Mouse (Mus musculus): ENCODE results near the gene Usf3. TPM values are rescaled to one million over a fixed set of nuclear protein-coding genes. Genes with fewer than 3 reads are reported as not detected.

Gene Usf3
- 26.5 and 30.7 TPM in 2 replicates for total RNA-seq (2015)
- total RNA-seq (2017), result 9.4 and 10.0 TPM in 2 replicates

- peak; percentile 13 for ATAC-seq (replicated peaks; ENCODE audit: poor library complexity)
Observed at GRCm38 (mm10) chr16:44173155-44173941, at the start of gene Usf3. TSS of gene Usf3 (plus strand) at chr16:44173246.

DNA sequence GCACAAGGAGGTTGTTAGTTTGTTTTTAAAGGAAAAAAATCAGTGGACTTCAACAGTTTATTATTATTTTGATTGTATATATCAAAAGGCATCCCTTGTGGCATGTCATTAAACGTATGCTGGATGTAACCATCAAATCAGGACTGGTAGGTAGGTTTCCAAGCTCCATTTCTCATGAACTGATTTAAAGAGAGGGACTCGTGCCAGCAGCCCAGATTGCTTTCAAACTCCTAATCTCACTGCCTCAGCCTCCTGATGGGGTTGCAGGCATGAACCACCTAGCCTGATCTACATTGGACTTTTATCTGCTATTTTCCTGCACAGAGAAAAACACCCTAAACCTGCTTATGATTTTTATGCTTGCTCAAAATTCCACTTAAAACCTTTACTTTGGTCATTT lies 49.3 kb upstream of the Usf3 start:
- ATAC-seq (replicated peaks; ENCODE audit: poor library complexity), result no peak

DNA sequence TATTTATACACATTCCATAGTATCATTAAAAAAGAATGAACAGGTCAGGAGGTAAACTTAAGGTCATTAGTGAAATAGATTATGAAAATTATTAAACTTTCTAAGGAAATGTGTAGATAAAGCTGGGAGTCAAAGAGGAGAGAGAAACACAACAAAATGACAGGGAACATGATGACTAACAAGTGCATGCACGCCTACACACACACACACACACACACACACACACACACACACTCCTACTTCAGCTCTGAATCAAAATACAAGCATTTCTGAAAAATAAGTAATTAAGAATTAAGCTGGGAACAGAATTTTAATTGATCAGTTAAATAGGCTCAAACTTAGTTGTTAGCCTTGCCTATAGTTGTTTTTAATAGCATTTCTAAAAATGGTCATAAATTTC lies 48.3 kb upstream of the Usf3 start:
- ATAC-seq (replicated peaks; ENCODE audit: poor library complexity), result no peak

DNA sequence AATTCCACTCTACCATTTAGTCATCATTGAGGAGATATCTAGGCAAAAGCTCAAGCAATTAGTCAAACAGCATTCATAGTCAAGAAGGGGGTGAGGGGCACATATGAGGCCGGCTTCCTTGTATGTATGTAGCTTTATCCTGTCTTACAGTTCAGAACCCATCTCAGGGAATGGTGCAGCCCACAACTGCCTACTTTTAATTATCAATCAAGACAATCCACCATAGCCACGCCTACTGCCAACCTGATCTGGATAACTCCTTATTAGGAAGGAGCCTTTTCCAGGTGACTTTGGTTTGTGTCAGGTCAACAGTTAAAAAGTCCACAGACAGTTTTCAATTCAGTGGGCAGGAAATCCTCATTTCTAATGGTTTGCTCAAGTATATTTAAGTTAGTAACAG lies 47.6 kb upstream of the Usf3 start:
- ATAC-seq (replicated peaks; ENCODE audit: poor library complexity), result no peak

GRCm38 (mm10) chr16:44126437-44126836 lies 46.6 kb upstream of the Usf3 start:
- 0 out of 2 replicates have a peak, but pooled peaks have one; percentile 20 for ATAC-seq (replicated peaks; ENCODE audit: poor library complexity)

DNA sequence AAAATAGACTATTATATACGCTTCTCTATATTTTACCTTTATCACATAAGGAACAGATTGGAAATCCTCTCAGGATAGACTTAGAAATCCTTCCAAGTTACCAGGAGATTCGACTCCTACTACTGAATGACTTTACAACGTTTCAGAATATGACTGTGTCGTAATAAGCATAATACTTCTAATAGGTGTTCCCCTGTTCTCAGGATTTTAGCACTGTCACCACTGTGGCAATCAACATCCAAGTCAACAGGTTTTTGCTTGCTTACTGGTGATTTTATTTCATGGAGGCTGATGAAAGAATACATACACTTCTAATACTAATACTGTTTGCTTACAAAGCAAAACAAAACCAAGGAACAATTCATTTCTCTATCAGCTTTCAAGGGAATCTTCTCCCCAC lies 40.7 kb upstream of the Usf3 start:
- no peak for ATAC-seq (replicated peaks; ENCODE audit: poor library complexity)

DNA sequence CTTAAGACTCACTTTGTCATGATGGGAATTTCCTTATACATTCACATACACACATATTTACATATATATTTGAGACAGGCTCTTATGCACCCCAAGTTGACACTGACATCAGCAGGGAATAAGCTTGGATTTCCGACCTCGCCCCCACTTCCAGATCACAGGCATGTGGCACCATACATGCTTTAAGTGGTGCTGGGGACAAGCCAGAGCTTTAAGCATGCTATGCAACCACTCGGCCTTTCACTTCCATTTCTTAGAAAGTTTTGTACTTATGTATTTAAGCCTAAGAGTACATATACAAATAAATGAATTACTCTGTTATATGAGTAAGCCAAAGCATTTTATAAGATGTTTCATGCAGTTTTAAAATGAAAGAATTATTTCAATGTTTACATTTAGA lies 39.9 kb upstream of the Usf3 start:
- no peak for ATAC-seq (replicated peaks; ENCODE audit: poor library complexity)

GRCm38 (mm10) chr16:44136511-44137021 lies 36.5 kb upstream of the Usf3 start:
- ATAC-seq (replicated peaks; ENCODE audit: poor library complexity), result no peak

DNA sequence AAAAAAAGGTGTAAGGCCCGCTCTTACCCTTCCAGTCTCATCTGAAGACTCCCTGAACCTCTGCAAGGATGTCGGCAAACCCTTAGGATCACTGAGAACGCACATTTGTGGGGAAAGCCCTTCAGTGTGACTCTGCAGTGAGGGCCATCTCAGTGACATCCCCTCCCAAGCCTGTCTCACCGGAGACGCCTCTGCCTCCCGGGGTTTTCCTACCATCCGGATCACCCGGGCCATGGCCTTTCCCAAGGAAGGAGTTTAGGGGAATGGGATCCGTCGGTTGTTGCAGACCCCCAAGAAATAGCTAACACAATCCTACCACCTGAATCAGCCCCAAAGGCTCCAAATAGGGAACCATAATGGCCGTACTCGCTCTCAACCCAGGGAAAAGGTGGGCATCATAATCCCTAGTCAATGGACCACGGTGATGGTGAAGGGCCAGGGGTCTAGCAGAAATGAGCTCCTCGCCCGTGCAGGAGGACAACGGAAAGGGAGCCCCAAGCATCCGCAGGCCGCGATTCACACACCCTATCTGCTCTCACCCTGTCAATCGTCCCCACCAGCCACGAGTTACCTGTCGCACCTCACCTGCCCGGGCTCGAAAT lies 34.6 kb upstream of the Usf3 start:
- peak; percentile 2; the same call in 1 of the 2 replicates for ATAC-seq (replicated peaks; ENCODE audit: poor library complexity)

DNA sequence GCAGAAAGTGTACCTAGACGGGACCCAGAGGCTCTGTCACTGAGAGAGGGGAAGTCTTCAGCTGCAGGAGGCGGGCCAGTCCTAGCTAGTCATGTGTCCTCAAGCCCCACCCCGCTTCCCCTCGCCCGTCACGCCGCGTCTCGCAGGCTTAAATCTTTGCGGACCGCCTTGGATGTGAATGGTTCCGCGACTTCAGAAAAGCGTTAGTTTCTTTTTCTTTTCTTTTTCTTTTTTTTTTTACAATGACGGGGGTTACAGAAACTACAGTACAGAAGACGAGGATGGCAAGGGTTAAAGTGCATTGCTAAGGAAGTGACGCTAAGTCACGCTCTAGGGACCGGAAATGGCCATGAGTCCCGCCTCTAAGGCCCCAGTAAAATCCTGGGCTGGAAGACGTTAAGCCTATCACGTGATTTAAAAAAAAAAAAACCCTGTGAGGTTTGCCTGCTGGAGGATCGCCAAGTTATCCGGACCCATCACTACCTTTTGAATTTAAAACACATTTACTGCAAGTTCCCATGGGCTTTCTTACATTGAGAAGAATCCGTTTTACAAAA lies 34.0 kb upstream of the Usf3 start:
- peak; percentile 71 for ATAC-seq (replicated peaks; ENCODE audit: poor library complexity)

- peak; percentile 52 for ATAC-seq (replicated peaks; ENCODE audit: poor library complexity)
Observed at GRCm38 (mm10) chr16:44139536-44140185, 33.4 kb upstream of the Usf3 start, which contains the start of the genes Atp6v1a and Naa50. TSS of gene Atp6v1a (minus strand) at chr16:44139705. TSS of gene Naa50 (plus strand) at chr16:44139830.

DNA sequence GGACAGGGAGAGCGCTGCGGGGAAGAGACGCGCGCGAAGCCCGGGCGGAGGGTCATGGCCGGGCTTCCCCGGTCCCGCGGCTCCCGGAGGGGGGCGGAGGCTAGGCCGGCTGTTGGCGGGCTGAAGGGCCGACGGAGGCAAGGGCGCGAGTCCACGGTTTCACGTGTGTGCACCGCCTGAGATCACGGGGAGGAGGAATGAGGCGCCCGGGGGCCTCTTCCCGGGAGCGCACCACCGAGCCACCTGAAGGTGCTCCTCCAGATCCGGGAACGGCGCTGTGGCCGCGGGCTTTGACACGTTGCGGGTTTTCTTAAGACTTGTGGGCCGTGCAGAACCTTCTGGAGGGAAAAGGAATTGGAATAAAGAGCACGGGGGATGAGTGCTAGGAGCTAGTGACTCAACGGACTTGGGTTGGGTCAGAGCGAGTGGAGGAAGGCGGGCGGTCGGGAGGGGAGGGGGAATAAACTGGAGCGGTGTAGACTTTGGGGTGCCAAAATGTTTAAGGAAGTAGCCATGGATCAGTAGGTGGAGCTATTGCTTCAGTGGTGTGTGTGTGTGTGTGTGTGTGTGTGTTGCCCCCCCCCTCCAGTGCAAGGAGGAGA lies 32.8 kb upstream of the Usf3 start:
- ATAC-seq (replicated peaks; ENCODE audit: poor library complexity), result peak; percentile 65

- ATAC-seq (replicated peaks; ENCODE audit: poor library complexity), result no peak
Observed at GRCm38 (mm10) chr16:44141483-44141882, 31.6 kb upstream of the Usf3 start.

GRCm38 (mm10) chr16:44149002-44149767 lies 23.9 kb upstream of the Usf3 start:
- peak; percentile 64 for ATAC-seq (replicated peaks; ENCODE audit: poor library complexity)

DNA sequence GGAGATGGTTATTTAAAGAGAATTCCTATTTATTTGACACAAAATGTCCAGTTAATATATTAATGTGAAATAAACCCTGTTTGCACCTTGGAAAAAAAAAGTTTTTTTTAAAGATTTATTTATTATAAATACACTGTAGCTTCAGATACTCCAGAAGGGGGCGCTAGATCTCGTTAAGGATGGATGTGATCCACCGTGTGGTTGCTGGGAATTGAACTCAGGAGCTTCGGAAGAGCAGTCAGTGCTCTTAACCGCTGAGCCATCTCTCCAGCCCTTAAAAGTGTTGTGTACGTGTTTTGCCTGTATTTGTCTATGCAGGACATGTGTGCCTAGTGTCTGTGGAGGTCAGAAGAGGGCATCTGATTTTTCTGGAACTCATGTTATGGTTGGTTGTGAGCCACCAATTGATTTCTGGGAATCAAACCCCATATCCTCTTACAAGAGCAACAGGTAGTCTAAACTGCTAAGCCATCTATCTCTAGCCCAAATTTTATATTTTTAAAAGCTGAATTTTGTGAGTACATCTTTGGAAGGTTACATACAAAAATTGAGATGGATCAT lies 18.5 kb upstream of the Usf3 start:
- ATAC-seq (replicated peaks; ENCODE audit: poor library complexity), result 0 out of 2 replicates have a peak, but pooled peaks have one; percentile 26

GRCm38 (mm10) chr16:44159325-44159724 lies 13.7 kb upstream of the Usf3 start:
- peak; percentile 26; the same call in 1 of the 2 replicates for ATAC-seq (replicated peaks; ENCODE audit: poor library complexity)

DNA sequence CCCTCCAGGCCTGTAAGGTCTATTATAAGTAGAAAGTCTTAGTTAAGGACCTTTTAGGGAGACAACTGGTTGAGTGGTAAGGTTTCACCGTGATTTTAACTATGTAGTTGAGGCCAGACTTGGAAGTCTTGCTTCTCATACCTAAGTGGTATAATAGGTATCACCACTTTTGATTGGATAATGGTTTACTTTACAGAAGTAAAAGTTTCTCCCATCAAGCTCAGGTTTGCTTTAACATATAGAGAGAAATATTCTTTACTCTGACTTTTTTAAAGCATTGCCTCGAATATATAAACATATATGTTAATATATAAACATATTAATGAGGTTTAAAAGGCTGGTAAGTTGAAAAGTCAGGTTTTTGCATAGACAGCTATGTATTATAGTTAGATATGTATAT lies 9.2 kb upstream of the Usf3 start:
- ATAC-seq (replicated peaks; ENCODE audit: poor library complexity), result no peak

DNA sequence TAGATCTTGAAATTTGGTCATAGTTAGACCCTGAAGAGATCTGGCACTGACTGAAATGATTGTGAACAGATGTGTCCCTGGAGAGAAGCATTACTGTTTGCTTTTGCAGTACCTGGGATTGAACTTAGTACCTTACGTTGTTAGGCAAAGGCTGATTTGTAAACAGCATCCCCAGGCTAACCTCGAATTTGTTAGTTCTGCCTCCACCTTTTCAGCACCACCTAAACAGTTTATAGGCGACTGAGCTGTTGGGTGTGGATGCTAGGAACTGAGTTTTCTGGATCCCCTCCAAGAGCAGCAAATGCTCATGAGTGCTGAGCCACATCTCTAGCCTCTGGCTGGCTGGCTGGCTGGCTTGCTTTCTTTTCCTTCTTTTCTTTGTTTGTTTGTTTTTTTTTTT lies 7.9 kb upstream of the Usf3 start:
- peak; percentile 58 for ATAC-seq (replicated peaks; ENCODE audit: poor library complexity)

GRCm38 (mm10) chr16:44168990-44169389 lies 4.1 kb upstream of the Usf3 start:
- no peak for ATAC-seq (replicated peaks; ENCODE audit: poor library complexity)
